Mouse (Mus musculus) brain, adult 2 months (tissue): ENCODE data around the gene Bcl6b.

Source experiments
- DNase-seq: peaks from one replicate; pipeline ENCODE4 v3.0.0; 2011; ENCODE audit warnings: low read depth, low spot score

Bcl6b gene

GRCm38 (mm10) chr11:70174491-70174890 is 55.1 kb downstream of the Bcl6b start:
- DNase-seq: no peak
